ENCODE assay signal across 15 mouse cellular contexts in the genomic region with DNA sequence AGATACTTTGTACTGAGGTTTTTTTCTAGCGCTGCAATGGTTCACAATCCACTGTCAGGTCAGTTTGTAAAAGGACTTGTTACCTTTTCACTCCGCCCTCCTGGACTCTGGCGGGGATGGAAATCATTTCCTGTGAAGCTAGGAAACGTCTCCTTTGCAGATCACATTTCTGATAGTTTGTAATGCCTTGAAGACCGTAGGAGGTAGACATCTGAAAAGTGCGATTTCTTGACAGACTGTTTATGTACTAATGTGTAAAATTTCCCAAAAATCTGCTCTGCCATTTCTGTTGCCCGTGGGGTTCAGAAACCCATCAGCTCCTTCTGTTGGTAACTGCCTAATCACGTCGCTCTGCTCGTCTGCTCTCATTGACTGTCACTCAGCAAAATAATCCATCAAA.
"Had no signal": no experiment of that assay in that cellular context is flagged by ENCODE, and none has a peak within 500 bp of the region (broad histone marks: within the 10 kb centered on the region; RNA-seq: fewer than 3 reads in every experiment).

No protein-coding gene starts in this region.

- H3K4me2 ChIP-seq: limb, embryonic 12.5 days; liver, embryonic 13.5 days; lung, embryonic 15.5 days; midbrain, embryonic 11.5 days; midbrain, embryonic 15.5 days; neural tube, embryonic 15.5 days had no signal

- H3K27ac ChIP-seq: limb, embryonic 12.5 days; liver, embryonic 13.5 days; lung, embryonic 15.5 days; macrophage; midbrain, embryonic 15.5 days; neural tube, embryonic 15.5 days; stomach, postnatal 0 days had no signal

- H3K9me3 ChIP-seq: limb, embryonic 12.5 days; liver, embryonic 13.5 days; lung, embryonic 15.5 days; megakaryocyte, embryonic 14.5 days; midbrain, embryonic 15.5 days; neural tube, embryonic 15.5 days had no signal

- H3K4me1 ChIP-seq: liver, embryonic 13.5 days; lung, embryonic 15.5 days; megakaryocyte, embryonic 14.5 days; midbrain, embryonic 15.5 days; neural tube, embryonic 15.5 days had no signal

- ATAC-seq: liver, postnatal 0 days; midbrain, embryonic 15.5 days had no signal

- H3K27me3 ChIP-seq: liver, embryonic 13.5 days; lung, embryonic 15.5 days; megakaryocyte, embryonic 14.5 days; midbrain, embryonic 15.5 days; neural tube, embryonic 15.5 days had no signal

- DNase-seq: kidney, postnatal 25 days; liver; liver, embryonic 13.5 days; liver, postnatal 0 days; lung, postnatal 14 days; thymus, adult 18-20 months; thymus, postnatal 14 days had no signal

- H3K4me3 ChIP-seq: limb, embryonic 12.5 days; liver, embryonic 13.5 days; lung, embryonic 15.5 days; megakaryocyte, embryonic 14.5 days; midbrain, embryonic 15.5 days; neural tube, embryonic 15.5 days had no signal

- H3K9ac ChIP-seq: limb, embryonic 12.5 days; liver, embryonic 13.5 days; liver, postnatal 0 days; lung, embryonic 15.5 days; midbrain, embryonic 15.5 days; neural tube, embryonic 15.5 days had no signal

- H3K36me3 ChIP-seq: limb, embryonic 12.5 days; liver, embryonic 13.5 days; lung, embryonic 15.5 days; midbrain, embryonic 15.5 days; neural tube, embryonic 15.5 days had no signal
